Mouse (Mus musculus) brain, embryonic 14.5 days (tissue): ENCODE data around the gene Eipr1.

Experiments used
- CTCF ChIP-seq: fragments of 200-500 bp; IDR thresholded peaks from 2 replicates; pipeline ENCODE4 v1.5.1; 2012; ENCODE audit warnings: inconsistent platforms, mild to moderate bottlenecking, moderate library complexity, borderline replicate concordance; ENCODE audit not compliant: insufficient read depth, insufficient read length; ENCODE audit errors: extremely low read depth
- POLR2A ChIP-seq: fragments of 200-500 bp; IDR thresholded peaks from 2 replicates; pipeline ENCODE4 v1.6.1; 2012; ENCODE audit warnings: mild to moderate bottlenecking, inconsistent platforms, borderline replicate concordance; ENCODE audit not compliant: poor library complexity, insufficient read depth, insufficient read length, severe bottlenecking; ENCODE audit errors: extremely low read depth

DNA sequence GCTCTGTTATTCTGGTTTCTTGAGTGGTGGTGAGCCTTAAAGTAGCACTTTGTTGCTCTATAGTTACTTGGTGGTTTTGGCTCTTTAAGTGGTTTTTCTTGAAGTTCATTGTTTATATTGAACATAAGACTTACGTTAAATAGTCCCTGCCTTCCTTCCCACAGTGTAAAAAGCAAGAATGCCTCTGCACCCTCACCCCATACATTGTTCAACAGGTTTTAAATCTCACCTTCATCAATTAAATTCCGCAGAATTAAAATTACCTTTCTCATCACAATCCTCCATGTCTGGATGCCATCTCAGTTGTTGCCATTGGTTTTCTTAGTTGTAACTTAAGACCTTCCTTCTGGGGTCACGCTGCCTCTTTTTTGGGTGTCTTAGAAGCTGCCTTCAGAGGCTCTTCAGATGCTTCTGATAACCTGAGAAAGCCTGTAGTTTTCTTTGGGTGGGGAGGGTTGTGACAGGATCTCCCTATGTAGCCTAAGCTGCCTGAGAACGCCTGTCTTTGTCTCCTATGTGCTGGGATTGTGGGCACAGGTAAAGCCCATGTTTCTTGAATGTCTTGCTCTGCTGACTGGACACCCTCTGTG is 57.3 kb downstream of the Eipr1 start:
- no peak for TF ChIP-seq CTCF
- TF ChIP-seq POLR2A = no peak
